Mouse (Mus musculus) neural tube, embryonic 11.5 days (tissue): ENCODE data around the gene Snx1. TPM values are rescaled to one million over a fixed set of nuclear protein-coding genes. Genes with fewer than 3 reads are reported as not detected.

Experiments used
- ATAC-seq: fragments of 200-750 bp; cut with Nextera tagmentation; 2 replicates; pipeline ENCODE4 v1.8.0; 2017; ENCODE audit warnings: moderate number of reproducible peaks, mild to moderate bottlenecking, moderate TSS enrichment, moderate library complexity; ENCODE audit not compliant: insufficient read depth, low FRiP score, low TSS enrichment
- DNase-seq: peaks from one replicate; pipeline ENCODE4 v3.0.0-alpha.2; 2015; ENCODE audit warnings: low spot score
- H3K27ac ChIP-seq: fragments of 300-500 bp; sonication (generic); 2 replicates; pipeline ENCODE4 v1.5.1; 2014; ENCODE audit warnings: low read depth, mild to moderate bottlenecking, low read length
- H3K27me3 ChIP-seq: fragments of 300-500 bp; sonication (generic); 2 replicates; pipeline ENCODE4 v1.6.1; 2014; ENCODE audit warnings: mild to moderate bottlenecking, low read length, mixed read lengths; ENCODE audit not compliant: control insufficient read depth, insufficient read depth
- H3K36me3 ChIP-seq: fragments of 300-500 bp; sonication (generic); 2 replicates; pipeline ENCODE4 v1.6.1; 2014; ENCODE audit warnings: mild to moderate bottlenecking, low read length, moderate library complexity, mixed read lengths; ENCODE audit not compliant: control insufficient read depth, insufficient read depth
- H3K4me1 ChIP-seq: fragments of 300-500 bp; sonication (generic); 2 replicates; pipeline ENCODE4 v1.6.1; 2014; ENCODE audit warnings: low read length, mixed read lengths; ENCODE audit not compliant: control insufficient read depth, insufficient read depth
- H3K4me2 ChIP-seq: fragments of 300-500 bp; sonication (generic); 2 replicates; pipeline ENCODE4 v1.6.1; 2014; ENCODE audit warnings: low read depth, mild to moderate bottlenecking, moderate library complexity
- H3K4me3 ChIP-seq: fragments of 300-500 bp; sonication (generic); 2 replicates; pipeline ENCODE4 v1.5.1; 2014; ENCODE audit warnings: low read depth, low read length
- H3K9ac ChIP-seq: fragments of 300-500 bp; sonication (generic); 2 replicates; pipeline ENCODE4 v1.6.1; 2014; ENCODE audit warnings: mild to moderate bottlenecking, low read length
- H3K9me3 ChIP-seq: fragments of 300-500 bp; sonication (generic); 2 replicates; pipeline ENCODE4 v1.6.1; 2016; ENCODE audit warnings: low read length; ENCODE audit not compliant: control insufficient read depth
- WGBS: fragments of 180-500 bp; shearing (Covaris S2); extraction: QIAGEN DNeasy Blood & Tissue Kit; methylation state at CpG from one replicate; pipeline ENCODE4 v1.1.7; 2014; 5-methylcytosine and 5-hydroxymethylcytosine counted together
- polyA plus RNA-seq: library from polyadenylated mRNA; unstranded; fragments of >200 nt; fragmentation: Nextera tagmentation; extraction: Ambion mirVana; gene quantifications from 2 replicates; pipeline ENCODE4 v1.2.1, GENCODE M21; 2014

Snx1 gene
- polyA plus RNA-seq, 1 experiment from 2014 or later: 131 TPM

DNA sequence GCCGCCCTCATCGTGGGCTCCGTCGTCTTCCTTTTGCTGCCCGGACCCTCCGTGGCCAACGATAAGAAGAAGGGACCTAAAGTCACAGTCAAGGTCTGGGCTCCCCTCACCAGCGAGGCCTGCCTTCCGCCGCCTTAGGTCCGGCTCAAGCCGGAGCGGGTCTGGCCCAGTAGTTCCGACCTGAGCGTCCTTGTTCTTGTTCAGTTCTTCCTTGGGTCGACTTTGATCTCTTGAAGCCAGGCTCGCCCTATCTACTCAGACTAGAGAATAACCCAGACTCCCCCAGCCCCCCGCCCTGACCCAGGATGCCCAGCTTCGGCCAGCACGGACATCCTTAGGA, 66.1 kb downstream of the Snx1 start:
- no peaks in the 10 kb centered on the region for H3K9me3 ChIP-seq
- H3K4me1 ChIP-seq: peaks cover 10% of the 10 kb centered on the region; the same call in 1 of the 2 replicates
- peak overlapping the region; percentile 84 for H3K9ac ChIP-seq
- no peak for DNase-seq
- no peaks in the 10 kb centered on the region for H3K27me3 ChIP-seq
- 0% methylated on average over 19 of the region's 20 CpGs for WGBS
- peak overlapping the region; percentile 74 for H3K4me3 ChIP-seq
- H3K36me3 ChIP-seq: peaks cover 19% of the 10 kb centered on the region
- peak; percentile 46 for ATAC-seq
- peak overlapping the region; percentile 72 for H3K4me2 ChIP-seq
- H3K27ac ChIP-seq: peak overlapping the region; percentile 60; the same call in 1 of the 2 replicates

GRCm38 (mm10) chr9:66059583-66060307, 66.6 kb downstream of the Snx1 start, which contains the start of gene Ppib:
Gene Ppib (plus strand): TSS chr9:66060222.
- Histone ChIP-seq H3K9ac (peak within 1 kb of the TSS; percentile 84), H3K4me1 (peaks cover 10% of the 10 kb centered on the region; the same call in 1 of the 2 replicates), H3K9me3 (no peaks in the 10 kb centered on the region), H3K27me3 (no peaks in the 10 kb centered on the region), H3K27ac (peak within 1 kb of the TSS; percentile 60; the same call in 1 of the 2 replicates), H3K36me3 (peaks cover 17% of the 10 kb centered on the region), H3K4me2 (peak within 1 kb of the TSS; percentile 72), H3K4me3 (peak within 1 kb of the TSS; percentile 74)
- ATAC-seq: peak; percentile 96
- DNase-seq: peak; percentile 100
- WGBS: 1% methylated on average over 51 of the region's 51 CpGs

- 30% methylated on average over 1 of the region's 1 CpGs for WGBS
- H3K4me2 ChIP-seq: no peak overlapping the region
Measured at GRCm38 (mm10) chr9:66053620-66054019, 72.8 kb downstream of the Snx1 start.

DNA sequence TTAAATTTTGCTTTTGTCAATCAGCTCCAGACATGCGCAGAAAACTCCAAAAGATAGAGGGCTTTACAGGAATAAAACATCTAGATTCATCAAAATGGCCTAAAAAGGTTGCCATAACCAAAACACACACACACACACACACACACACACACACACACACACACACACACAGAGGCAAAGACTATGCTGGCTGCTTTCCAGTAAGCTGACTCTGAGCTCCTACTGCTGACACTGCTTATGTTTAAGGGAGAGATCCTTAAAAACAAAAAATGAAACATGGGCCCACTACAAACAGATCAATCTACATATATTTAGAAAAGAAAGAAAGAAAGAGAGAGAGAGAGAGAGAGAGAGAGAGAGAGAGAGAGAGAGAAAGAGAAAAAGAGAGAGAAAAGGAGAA, 73.7 kb downstream of the Snx1 start:
- Histone ChIP-seq H3K36me3 (no peaks in the 10 kb centered on the region), H3K9ac (no peak overlapping the region), H3K27ac (no peak overlapping the region), H3K4me1 (no peaks in the 10 kb centered on the region), H3K4me3 (no peak overlapping the region), H3K9me3 (no peaks in the 10 kb centered on the region), H3K4me2 (no peak overlapping the region), H3K27me3 (no peaks in the 10 kb centered on the region)
- no peak for DNase-seq
- 100% methylated on average over 1 of the region's 1 CpGs for WGBS
- no peak for ATAC-seq

More at GRCm38 (mm10) chr9:66053620-66054019, 72.8 kb downstream of the Snx1 start:
- no peak for DNase-seq
- H3K9ac ChIP-seq: no peak overlapping the region
- H3K4me3 ChIP-seq: no peak overlapping the region
- no peak overlapping the region for H3K27ac ChIP-seq
- no peaks in the 10 kb centered on the region for H3K36me3 ChIP-seq
- no peak for ATAC-seq
- no peaks in the 10 kb centered on the region for H3K4me1 ChIP-seq
- H3K9me3 ChIP-seq: no peaks in the 10 kb centered on the region
- no peaks in the 10 kb centered on the region for H3K27me3 ChIP-seq

DNA sequence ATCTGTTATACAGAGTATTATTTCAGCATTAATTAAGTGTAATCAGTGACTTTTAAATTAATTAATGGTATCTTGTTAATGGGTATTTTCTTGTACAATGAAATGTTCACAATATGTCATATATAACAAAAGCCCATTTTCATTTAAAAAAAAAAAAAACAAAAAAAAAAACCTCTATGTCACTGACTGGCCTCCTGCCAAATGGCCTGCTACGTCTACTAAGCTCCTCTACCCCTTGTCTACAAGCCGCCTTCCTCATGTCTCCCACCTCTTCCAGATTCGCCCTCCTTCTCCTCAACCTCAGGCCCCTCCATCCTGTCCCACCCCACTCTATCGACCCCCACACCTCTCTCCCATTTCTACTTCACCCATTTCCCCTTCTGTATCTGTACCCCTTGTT, 74.9 kb downstream of the Snx1 start:
- no peak overlapping the region for H3K27ac ChIP-seq
- ATAC-seq: no peak
- DNase-seq: no peak
- H3K4me1 ChIP-seq: no peaks in the 10 kb centered on the region
- no peaks in the 10 kb centered on the region for H3K27me3 ChIP-seq
- H3K4me3 ChIP-seq: no peak overlapping the region
- WGBS: 80% methylated on average over 4 of the region's 4 CpGs
- H3K9ac ChIP-seq: no peak overlapping the region
- no peaks in the 10 kb centered on the region for H3K36me3 ChIP-seq
- no peak overlapping the region for H3K4me2 ChIP-seq
- no peaks in the 10 kb centered on the region for H3K9me3 ChIP-seq

GRCm38 (mm10) chr9:66049931-66050601, 76.3 kb downstream of the Snx1 start:
- H3K27me3 ChIP-seq: no peaks in the 10 kb centered on the region
- H3K4me2 ChIP-seq: no peak overlapping the region
- H3K4me3 ChIP-seq: no peak overlapping the region
- H3K36me3 ChIP-seq: no peaks in the 10 kb centered on the region
- H3K4me1 ChIP-seq: no peaks in the 10 kb centered on the region
- no peaks in the 10 kb centered on the region for H3K9me3 ChIP-seq
- WGBS: 73% methylated on average over 6 of the region's 6 CpGs
- DNase-seq (no peak), ATAC-seq (no peak)
- H3K9ac ChIP-seq: no peak overlapping the region
- H3K27ac ChIP-seq: no peak overlapping the region

DNA sequence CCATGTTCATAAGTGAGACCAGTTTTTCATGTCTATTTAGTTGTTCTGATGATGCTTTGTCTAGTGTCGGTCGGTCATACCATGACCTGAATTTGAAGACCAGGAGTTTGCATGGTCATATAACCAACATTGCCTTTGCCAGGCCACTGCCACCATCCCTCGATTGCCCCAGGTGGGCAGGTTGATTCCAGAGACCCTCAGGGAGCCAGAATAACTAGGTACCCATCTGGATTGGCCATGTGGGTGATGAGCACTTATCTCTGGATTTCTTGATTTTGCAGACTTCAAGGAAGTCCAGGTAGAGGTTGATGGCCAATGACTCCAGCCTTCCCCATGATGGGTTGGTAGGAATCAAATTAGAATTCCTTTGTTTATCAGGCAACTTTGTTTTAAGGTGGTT, 83.1 kb downstream of the Snx1 start:
- 94% methylated on average over 3 of the region's 3 CpGs for WGBS
- no peak overlapping the region for H3K27ac ChIP-seq
- ATAC-seq (no peak), DNase-seq (no peak)
- H3K4me3 ChIP-seq: no peak overlapping the region
- no peaks in the 10 kb centered on the region for H3K4me1 ChIP-seq
- peaks cover 2% of the 10 kb centered on the region; the same call in 1 of the 2 replicates for H3K36me3 ChIP-seq
- no peaks in the 10 kb centered on the region for H3K9me3 ChIP-seq
- H3K9ac ChIP-seq: no peak overlapping the region
- no peaks in the 10 kb centered on the region for H3K27me3 ChIP-seq
- no peak overlapping the region for H3K4me2 ChIP-seq

DNA sequence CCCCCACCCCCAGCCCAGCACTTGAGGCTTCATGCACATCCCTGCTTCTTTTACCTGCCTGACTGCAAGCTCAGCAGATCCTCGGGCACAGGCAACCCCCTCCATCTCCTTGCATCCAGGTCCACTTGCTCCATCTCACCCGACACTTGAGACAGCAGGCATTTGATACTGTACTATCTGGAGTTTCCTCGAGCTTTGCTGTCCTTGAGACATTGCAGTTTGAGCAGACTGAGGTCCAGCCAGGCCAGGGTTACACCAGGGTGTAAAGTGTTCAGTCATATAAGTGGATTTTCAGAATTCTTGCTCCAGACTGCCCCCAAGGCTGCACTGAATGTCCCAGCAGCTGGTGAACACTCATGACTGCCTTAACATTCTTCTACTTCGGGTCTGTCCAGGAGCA, 84.1 kb downstream of the Snx1 start:
- no peaks in the 10 kb centered on the region for H3K9me3 ChIP-seq
- WGBS: 83% methylated on average over 4 of the region's 4 CpGs
- no peaks in the 10 kb centered on the region for H3K4me1 ChIP-seq
- peaks cover 2% of the 10 kb centered on the region; the same call in 1 of the 2 replicates for H3K36me3 ChIP-seq
- H3K4me2 ChIP-seq: no peak overlapping the region
- no peak overlapping the region for H3K4me3 ChIP-seq
- H3K27me3 ChIP-seq: no peaks in the 10 kb centered on the region
- ATAC-seq (no peak), DNase-seq (no peak)
- no peak overlapping the region for H3K9ac ChIP-seq
- no peak overlapping the region for H3K27ac ChIP-seq

GRCm38 (mm10) chr9:66040801-66041200, 85.6 kb downstream of the Snx1 start:
- WGBS: 90% methylated on average over 3 of the region's 3 CpGs
- no peak for ATAC-seq

More at GRCm38 (mm10) chr9:66040801-66041200, 85.6 kb downstream of the Snx1 start:
- Histone ChIP-seq H3K4me1 (no peaks in the 10 kb centered on the region), H3K27ac (no peak overlapping the region), H3K36me3 (peaks cover 2% of the 10 kb centered on the region; the same call in 1 of the 2 replicates), H3K9me3 (no peaks in the 10 kb centered on the region), H3K9ac (no peak overlapping the region), H3K27me3 (no peaks in the 10 kb centered on the region), H3K4me3 (no peak overlapping the region), H3K4me2 (no peak overlapping the region)
- no peak for DNase-seq
